Mouse (Mus musculus): ENCODE results near the gene Ppa2. TPM values are rescaled to one million over a fixed set of nuclear protein-coding genes. Genes with fewer than 3 reads are reported as not detected.

Ppa2 gene
- polyA plus RNA-seq, 1 experiment, result 48.5 TPM

DNA sequence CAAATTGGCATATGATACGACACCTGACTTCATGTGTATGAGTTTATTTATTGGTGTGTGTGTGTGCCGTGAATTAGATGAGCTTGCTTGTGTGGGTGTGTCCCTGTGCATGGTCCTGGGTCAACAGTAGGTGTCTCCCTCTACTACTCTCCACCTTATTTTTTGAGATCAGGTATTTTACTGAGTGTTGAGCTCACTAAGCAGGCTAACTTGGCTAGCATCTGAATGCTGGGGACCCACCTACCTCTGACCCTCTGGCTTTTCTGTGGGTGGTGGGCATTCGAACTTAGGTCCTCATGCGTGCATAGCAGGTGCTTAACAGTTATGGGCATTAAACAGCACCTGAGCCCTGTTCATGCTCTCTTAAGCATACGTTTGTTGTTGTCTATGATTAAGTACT is 96.3 kb downstream of the Ppa2 start:
- no peaks in the 10 kb centered on the region for H3K4me1 ChIP-seq (ENCODE audit: control insufficient read depth, insufficient read depth, insufficient read length, low read length)
- H3K27ac ChIP-seq (ENCODE audit: insufficient read depth, low read depth, low read length), result no peak overlapping the region
- H3K27me3 ChIP-seq (ENCODE audit: control insufficient read depth, insufficient read depth, low read length), result no peaks in the 10 kb centered on the region
- H3K4me3 ChIP-seq (ENCODE audit: low read depth, low read length), result no peak overlapping the region
- no peaks in the 10 kb centered on the region for H3K36me3 ChIP-seq (ENCODE audit: control insufficient read depth, insufficient read depth, low read length)
- TF ChIP-seq CTCF (IDR thresholded peaks at IDR 0.05; ENCODE audit: extremely low read depth, insufficient read length, insufficient replicate concordance, low read depth, low read length) (no peak), POLR2A (IDR thresholded peaks at IDR 0.05; ENCODE audit: low read depth, low read length) (no peak)
- WGBS, result 68% methylated on average over 5 of the region's 5 CpGs

DNA sequence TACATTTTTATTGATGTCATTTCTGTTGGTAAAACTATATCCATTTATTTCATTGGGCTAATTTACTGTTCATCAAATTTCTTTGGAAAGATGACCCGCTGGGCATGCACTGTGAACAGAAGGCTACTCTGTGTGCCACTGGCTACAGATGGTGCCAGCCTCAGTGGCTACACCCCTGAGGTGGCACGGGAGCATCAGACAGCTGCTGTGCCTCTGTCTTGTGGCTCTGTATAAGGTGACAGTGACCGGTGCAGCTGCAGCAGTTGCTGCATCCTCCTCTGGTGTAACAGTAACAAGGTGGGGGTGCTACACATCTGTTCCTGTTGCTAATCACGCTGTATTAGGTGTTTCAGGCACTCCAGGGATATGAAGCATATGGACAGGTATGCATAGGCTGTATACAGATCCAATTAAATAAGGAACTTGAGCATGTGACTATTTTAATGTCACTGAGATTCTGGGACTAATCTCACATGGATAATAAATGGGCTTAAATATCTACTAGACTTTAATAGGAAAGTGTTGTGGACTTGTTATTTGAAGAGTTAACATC is 101.3 kb downstream of the Ppa2 start:
- no peaks in the 10 kb centered on the region for H3K36me3 ChIP-seq (ENCODE audit: control insufficient read depth, insufficient read depth, low read length)
- no peak overlapping the region for H3K27ac ChIP-seq (ENCODE audit: insufficient read depth, low read depth, low read length)
- no peak overlapping the region for H3K4me3 ChIP-seq (ENCODE audit: low read depth, low read length)
- TF ChIP-seq POLR2A (IDR thresholded peaks at IDR 0.05; ENCODE audit: low read depth, low read length), result no peak
- TF ChIP-seq CTCF (IDR thresholded peaks at IDR 0.05; ENCODE audit: extremely low read depth, insufficient read length, insufficient replicate concordance, low read depth, low read length), result no peak
- H3K4me1 ChIP-seq (ENCODE audit: control insufficient read depth, insufficient read depth, insufficient read length, low read length), result no peaks in the 10 kb centered on the region
- H3K27me3 ChIP-seq (ENCODE audit: control insufficient read depth, insufficient read depth, low read length), result no peaks in the 10 kb centered on the region
- WGBS, result 69% methylated on average over 4 of the region's 4 CpGs

GRCm38 (mm10) chr3:133411768-133412167 is 101.9 kb downstream of the Ppa2 start:
- no peaks in the 10 kb centered on the region for H3K4me1 ChIP-seq (ENCODE audit: control insufficient read depth, insufficient read depth, insufficient read length, low read length)
- no peaks in the 10 kb centered on the region for H3K36me3 ChIP-seq (ENCODE audit: control insufficient read depth, insufficient read depth, low read length)
- no peak overlapping the region for H3K27ac ChIP-seq (ENCODE audit: insufficient read depth, low read depth, low read length)
- 87% methylated on average over 8 of the region's 8 CpGs for WGBS
- TF ChIP-seq CTCF (IDR thresholded peaks at IDR 0.05; ENCODE audit: extremely low read depth, insufficient read length, insufficient replicate concordance, low read depth, low read length), result no peak
- no peak for TF ChIP-seq POLR2A (IDR thresholded peaks at IDR 0.05; ENCODE audit: low read depth, low read length)
- H3K4me3 ChIP-seq (ENCODE audit: low read depth, low read length), result no peak overlapping the region
- no peaks in the 10 kb centered on the region for H3K27me3 ChIP-seq (ENCODE audit: control insufficient read depth, insufficient read depth, low read length)

- Histone ChIP-seq H3K36me3 (ENCODE audit: control insufficient read depth, insufficient read depth, low read length) (no peaks in the 10 kb centered on the region), H3K4me3 (ENCODE audit: low read depth, low read length) (no peak overlapping the region), H3K27me3 (ENCODE audit: control insufficient read depth, insufficient read depth, low read length) (no peaks in the 10 kb centered on the region), H3K27ac (ENCODE audit: insufficient read depth, low read depth, low read length) (no peak overlapping the region), H3K4me1 (ENCODE audit: control insufficient read depth, insufficient read depth, insufficient read length, low read length) (no peaks in the 10 kb centered on the region)
- TF ChIP-seq CTCF (IDR thresholded peaks at IDR 0.05; ENCODE audit: extremely low read depth, insufficient read length, insufficient replicate concordance, low read depth, low read length), result no peak
- TF ChIP-seq POLR2A (IDR thresholded peaks at IDR 0.05; ENCODE audit: low read depth, low read length), result no peak
- WGBS, result 84% methylated on average over 4 of the region's 4 CpGs
Observed at GRCm38 (mm10) chr3:133414747-133415146, 104.8 kb downstream of the Ppa2 start.

GRCm38 (mm10) chr3:133423073-133423472 is 113.2 kb downstream of the Ppa2 start:
- no peaks in the 10 kb centered on the region for H3K27me3 ChIP-seq (ENCODE audit: control insufficient read depth, insufficient read depth, low read length)
- no peaks in the 10 kb centered on the region for H3K36me3 ChIP-seq (ENCODE audit: control insufficient read depth, insufficient read depth, low read length)
- TF ChIP-seq POLR2A (IDR thresholded peaks at IDR 0.05; ENCODE audit: low read depth, low read length) (no peak), CTCF (IDR thresholded peaks at IDR 0.05; ENCODE audit: extremely low read depth, insufficient read length, insufficient replicate concordance, low read depth, low read length) (no peak)

More at GRCm38 (mm10) chr3:133423073-133423472, 113.2 kb downstream of the Ppa2 start:
- Histone ChIP-seq H3K27ac (ENCODE audit: insufficient read depth, low read depth, low read length) (no peak overlapping the region), H3K4me3 (ENCODE audit: low read depth, low read length) (no peak overlapping the region), H3K4me1 (ENCODE audit: control insufficient read depth, insufficient read depth, insufficient read length, low read length) (no peaks in the 10 kb centered on the region)

Other genes starting within 250 kb of the Ppa2 start
- 3.7 and 4.1 TPM in 2 replicates for gene Ints12, start 218.3 kb upstream of the Ppa2 start, polyA plus RNA-seq (2012; rRNA removed)
- 1.3 and 2.2 TPM in 2 replicates for gene Gstcd, start 218.1 kb upstream of the Ppa2 start, polyA plus RNA-seq (2012; rRNA removed)
- gene Arhgef38, start 75.2 kb upstream of the Ppa2 start, polyA plus RNA-seq (2012; rRNA removed), result 0.51 and 0.57 TPM in 2 replicates
- gene Tet2, start 235.0 kb downstream of the Ppa2 start, polyA plus RNA-seq (2012; rRNA removed), result 3.7 and 8.7 TPM in 2 replicates

Measured in small intestine, adult 2 months (tissue).